Mouse (Mus musculus) ovary, adult 2 months (tissue): ENCODE measurements around the gene Plekhh3. TPM values are rescaled to one million over a fixed set of nuclear protein-coding genes. Genes with fewer than 3 reads are reported as not detected.

Experiments
- polyA plus RNA-seq: library from polyadenylated mRNA; depleted of rRNA; stranded (reverse); fragments of >200 nt; gene quantifications from 2 replicates; pipeline ENCODE4 v1.2.3, GENCODE M21; 2012; rRNA removed

Plekhh3 gene
- polyA plus RNA-seq: 89.1 and 109 TPM in 2 replicates

GRCm38 (mm10) chr11:101170811-101171610 lies at the start of gene Plekhh3:
Plekhh3 (minus strand) TSS chr11:101171351.

GRCm38 (mm10) chr11:101174851-101175628 lies 3.9 kb upstream of the Plekhh3 start, which contains the start of gene Ccr10:
Ccr10 (minus strand) TSS chr11:101175443.

GRCm38 (mm10) chr11:101170354-101170810 lies 769 bp downstream of the Plekhh3 start, which contains the start of gene Cntnap1:
Cntnap1 (plus strand) TSS chr11:101170523.

GRCm38 (mm10) chr11:101155728-101156371 lies 15.3 kb downstream of the Plekhh3 start, which contains the start of gene Tubg2:
Tubg2 (plus strand) TSS chr11:101155907.

GRCm38 (mm10) chr11:101119761-101120544 lies 51.2 kb downstream of the Plekhh3 start, which contains the start of the genes Retreg3 and Tubg1:
Retreg3 (minus strand) TSS chr11:101119893.
Tubg1 (plus strand) TSS chr11:101119938.

Other genes with a start within 250 kb of the Plekhh3 start
- 120 and 122 TPM in 2 replicates for gene Stat3, start 231.8 kb downstream of the Plekhh3 start, polyA plus RNA-seq
- gene Cavin1, start 200.5 kb downstream of the Plekhh3 start, polyA plus RNA-seq: 263 and 307 TPM in 2 replicates
- gene Atp6v0a1, start 161.9 kb downstream of the Plekhh3 start, polyA plus RNA-seq: 61.8 and 84.5 TPM in 2 replicates
- 124 and 125 TPM in 2 replicates for gene Naglu, start 101.3 kb downstream of the Plekhh3 start, polyA plus RNA-seq
- gene Hsd17b1, start 92.9 kb downstream of the Plekhh3 start, polyA plus RNA-seq: 267 and 378 TPM in 2 replicates
- gene Coasy, start 88.8 kb downstream of the Plekhh3 start, polyA plus RNA-seq: 122 and 140 TPM in 2 replicates
- 23.9 and 36.2 TPM in 2 replicates for gene Mlx, start 84.1 kb downstream of the Plekhh3 start, polyA plus RNA-seq
- gene Psmc3ip, start 75.9 kb downstream of the Plekhh3 start, polyA plus RNA-seq: 1.7 and 2.1 TPM in 2 replicates
- gene Retreg3, start 51.5 kb downstream of the Plekhh3 start, polyA plus RNA-seq: 59.4 and 75.1 TPM in 2 replicates
- gene Tubg1, start 51.4 kb downstream of the Plekhh3 start, polyA plus RNA-seq: 11.5 and 16.8 TPM in 2 replicates
- 8.2 and 11.3 TPM in 2 replicates for gene Tubg2, start 15.4 kb downstream of the Plekhh3 start, polyA plus RNA-seq
- gene Cntnap1, start 828 bp downstream of the Plekhh3 start, polyA plus RNA-seq: 12.6 and 13.4 TPM in 2 replicates
- gene Ccr10, start 4.1 kb upstream of the Plekhh3 start, polyA plus RNA-seq: 0.78 and 0.87 TPM in 2 replicates
- gene Ezh1, start 55.1 kb upstream of the Plekhh3 start, polyA plus RNA-seq: 33.7 and 37.5 TPM in 2 replicates
- gene Ramp2, start 74.7 kb upstream of the Plekhh3 start, polyA plus RNA-seq: 128 and 138 TPM in 2 replicates
- gene Vps25, start 82.4 kb upstream of the Plekhh3 start, polyA plus RNA-seq: 49.4 and 63.9 TPM in 2 replicates
- 11.7 and 13.1 TPM in 2 replicates for gene Wnk4, start 89.2 kb upstream of the Plekhh3 start, polyA plus RNA-seq
- gene Cntd1, start 107.7 kb upstream of the Plekhh3 start, polyA plus RNA-seq: 0.13 and 0.33 TPM in 2 replicates
- gene Coa3, start 107.8 kb upstream of the Plekhh3 start, polyA plus RNA-seq: 236 and 502 TPM in 2 replicates
- gene Becn1, start 130.9 kb upstream of the Plekhh3 start, polyA plus RNA-seq: 129 and 200 TPM in 2 replicates
- 45.8 and 60.3 TPM in 2 replicates for gene Psme3, start 144.9 kb upstream of the Plekhh3 start, polyA plus RNA-seq
- gene Aoc2, start 153.7 kb upstream of the Plekhh3 start, polyA plus RNA-seq: 9.2 and 10.4 TPM in 2 replicates
- 104 and 107 TPM in 2 replicates for gene Aoc3, start 159.3 kb upstream of the Plekhh3 start, polyA plus RNA-seq
- gene G6pc, start 196.2 kb upstream of the Plekhh3 start, polyA plus RNA-seq: 0.10 and 0.18 TPM in 2 replicates
- 29.9 and 36.8 TPM in 2 replicates for gene Aarsd1, start 246.3 kb upstream of the Plekhh3 start, polyA plus RNA-seq